Mouse (Mus musculus) spleen, adult 2 months (tissue): ENCODE measurements around the gene Loxl1.

Experiments
- CTCF ChIP-seq: fragments of 200-500 bp; IDR thresholded peaks from 2 replicates; pipeline ENCODE4 v1.5.1; 2011; ENCODE audit warnings: mild to moderate bottlenecking, inconsistent platforms; ENCODE audit not compliant: insufficient read depth, insufficient read length, insufficient replicate concordance; ENCODE audit errors: extremely low read depth
- POLR2A ChIP-seq: fragments of 200-500 bp; IDR thresholded peaks from 2 replicates; pipeline ENCODE4 v1.6.1; 2011; ENCODE audit warnings: low read depth, low read length, inconsistent platforms

DNA sequence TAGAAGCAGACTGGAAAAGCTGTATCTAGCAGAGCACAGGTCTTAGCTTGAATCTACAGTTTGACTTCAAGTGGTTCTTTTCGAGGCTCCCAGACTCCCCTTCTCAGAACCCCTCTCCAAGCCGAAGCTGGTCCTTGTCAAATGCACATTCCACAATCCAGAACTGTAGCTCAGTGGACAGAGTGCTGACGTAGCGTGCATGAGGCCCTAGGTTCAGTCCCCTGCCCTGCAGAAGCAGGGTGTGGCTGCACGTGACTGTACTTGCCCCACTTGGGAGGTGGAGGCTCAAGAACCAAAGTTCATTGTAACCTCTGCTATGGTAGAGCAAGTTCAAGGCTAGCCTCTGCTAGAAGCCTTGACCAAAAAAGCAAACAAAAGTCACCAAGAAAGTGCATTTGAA, 33.2 kb downstream of the Loxl1 start:
- no peak for TF ChIP-seq POLR2A
- no peak for TF ChIP-seq CTCF
